Mouse (Mus musculus) kidney, embryonic 15.5 days (tissue): Measurements from ENCODE around the gene Abhd8. TPM values are rescaled to one million over a fixed set of nuclear protein-coding genes. Genes with fewer than 3 reads are reported as not detected.
"Not testable (repeated sequence)": the region's sequence is repeated elsewhere in the genome, so short reads cannot be mapped to it uniquely, and the experiment has no call there.

Source experiments
- ATAC-seq: fragments of 200-750 bp; cut with Nextera tagmentation; replicated peaks from 2 replicates; pipeline ENCODE4 v1.8.0; 2017; ENCODE audit warnings: moderate TSS enrichment; ENCODE audit not compliant: low FRiP score
- H3K27ac ChIP-seq: fragments of 300-500 bp; sonication (generic); 2 replicates; pipeline ENCODE4 v1.5.1; 2015; ENCODE audit warnings: mild to moderate bottlenecking, inconsistent platforms
- H3K27me3 ChIP-seq: fragments of 300-500 bp; sonication (generic); 2 replicates; pipeline ENCODE4 v1.6.1; 2015; ENCODE audit warnings: inconsistent platforms
- H3K36me3 ChIP-seq: fragments of 300-500 bp; sonication (generic); 2 replicates; pipeline ENCODE4 v1.6.1; 2015; ENCODE audit warnings: inconsistent platforms
- H3K4me1 ChIP-seq: fragments of 300-500 bp; sonication (generic); 2 replicates; pipeline ENCODE4 v1.6.1; 2015; ENCODE audit warnings: inconsistent platforms
- H3K4me2 ChIP-seq: fragments of 300-500 bp; sonication (generic); 2 replicates; pipeline ENCODE4 v1.6.1; 2015; ENCODE audit warnings: moderate library complexity, mild to moderate bottlenecking, inconsistent platforms
- H3K4me3 ChIP-seq: fragments of 300-500 bp; sonication (generic); replicated peaks from 2 replicates; pipeline ENCODE4 v1.5.1; 2015; ENCODE audit warnings: mild to moderate bottlenecking, inconsistent platforms
- H3K9ac ChIP-seq: fragments of 300-500 bp; sonication (generic); 2 replicates; pipeline ENCODE4 v1.6.1; 2015; ENCODE audit warnings: mild to moderate bottlenecking, inconsistent platforms
- H3K9me3 ChIP-seq: fragments of 300-500 bp; sonication (generic); replicated peaks from 2 replicates; pipeline ENCODE4 v1.6.1; 2016; ENCODE audit warnings: inconsistent platforms
- WGBS: fragments of 180-500 bp; shearing (Covaris S2); methylation state at CpG from one replicate; pipeline ENCODE4 v1.1.7; 2015; ENCODE audit warnings: mixed read lengths; 5-methylcytosine and 5-hydroxymethylcytosine counted together
- polyA plus RNA-seq: library from polyadenylated mRNA; unstranded; fragments of >200 nt; fragmentation: Nextera tagmentation; extraction: Ambion mirVana; gene quantifications from 2 replicates; pipeline ENCODE4 v1.2.1, GENCODE M21; 2015

Gene Abhd8
- polyA plus RNA-seq, 1 experiment from 2014 or later, result 47.0 TPM

GRCm38 (mm10) chr8:71451777-71452176, 11.7 kb downstream of the Abhd8 start:
- Histone ChIP-seq H3K4me3 (no peak overlapping the region), H3K27me3 (no peaks in the 10 kb centered on the region), H3K9me3 (no peaks in the 10 kb centered on the region), H3K9ac (no peak overlapping the region), H3K4me2 (no peak overlapping the region), H3K36me3 (no peaks in the 10 kb centered on the region), H3K4me1 (no peaks in the 10 kb centered on the region), H3K27ac (no peak overlapping the region)
- ATAC-seq, result no peak
- WGBS, result 39% methylated on average over 11 of the region's 11 CpGs

- Histone ChIP-seq H3K9me3 (no peaks in the 10 kb centered on the region), H3K4me1 (no peaks in the 10 kb centered on the region), H3K9ac (no peak overlapping the region), H3K27me3 (no peaks in the 10 kb centered on the region), H3K4me2 (no peak overlapping the region), H3K4me3 (no peak overlapping the region), H3K36me3 (no peaks in the 10 kb centered on the region), H3K27ac (no peak overlapping the region)
- ATAC-seq, result no peak
- WGBS, result 70% methylated on average over 4 of the region's 4 CpGs
Observed at GRCm38 (mm10) chr8:71451337-71451736, 12.1 kb downstream of the Abhd8 start.

- H3K27me3 ChIP-seq, result peaks cover 18% of the 10 kb centered on the region
- WGBS, result 83% methylated on average over 7 of the region's 7 CpGs
- no peak overlapping the region for H3K4me3 ChIP-seq
- no peaks in the 10 kb centered on the region for H3K4me1 ChIP-seq
- no peak overlapping the region for H3K9ac ChIP-seq
- no peaks in the 10 kb centered on the region for H3K36me3 ChIP-seq
- no peaks in the 10 kb centered on the region for H3K9me3 ChIP-seq
- H3K27ac ChIP-seq, result no peak overlapping the region
- ATAC-seq, result no peak
- H3K4me2 ChIP-seq, result no peak overlapping the region
Observed at GRCm38 (mm10) chr8:71445096-71445495, 18.4 kb downstream of the Abhd8 start.

GRCm38 (mm10) chr8:71441404-71441803, 22.1 kb downstream of the Abhd8 start:
- Histone ChIP-seq H3K9ac (no peak overlapping the region), H3K27ac (no peak overlapping the region), H3K27me3 (peaks cover 27% of the 10 kb centered on the region), H3K4me2 (no peak overlapping the region), H3K4me1 (no peaks in the 10 kb centered on the region), H3K4me3 (no peak overlapping the region), H3K9me3 (no peaks in the 10 kb centered on the region), H3K36me3 (no peaks in the 10 kb centered on the region)
- no peak for ATAC-seq
- 0% methylated on average over 7 of the region's 7 CpGs for WGBS

- H3K9me3 ChIP-seq, result peaks cover 2% of the 10 kb centered on the region; the same call in 1 of the 2 replicates
- peaks cover 11% of the 10 kb centered on the region for H3K27me3 ChIP-seq
- no peak overlapping the region for H3K9ac ChIP-seq
- H3K4me2 ChIP-seq, result no peak overlapping the region
- no peaks in the 10 kb centered on the region for H3K36me3 ChIP-seq
- no peak for ATAC-seq
- H3K4me3 ChIP-seq, result no peak overlapping the region
- H3K27ac ChIP-seq, result no peak overlapping the region
- WGBS, result 46% methylated on average over 3 of the region's 3 CpGs
- H3K4me1 ChIP-seq, result no peaks in the 10 kb centered on the region
Observed at GRCm38 (mm10) chr8:71437041-71437440, 26.4 kb downstream of the Abhd8 start.

GRCm38 (mm10) chr8:71432935-71433334, 30.5 kb downstream of the Abhd8 start:
- H3K36me3 ChIP-seq, H3K9me3 ChIP-seq, H3K4me3 ChIP-seq, H3K27ac ChIP-seq, H3K9ac ChIP-seq, H3K4me2 ChIP-seq, H3K4me1 ChIP-seq, H3K27me3 ChIP-seq, ATAC-seq: not testable (repeated sequence)
- WGBS, result 87% methylated on average over 1 of the region's 1 CpGs

GRCm38 (mm10) chr8:71422121-71422520, 41.3 kb downstream of the Abhd8 start:
- ATAC-seq, result no peak

GRCm38 (mm10) chr8:71411535-71412273, 51.8 kb downstream of the Abhd8 start:
- Histone ChIP-seq H3K4me1 (peaks cover 22% of the 10 kb centered on the region), H3K36me3 (peaks cover 34% of the 10 kb centered on the region), H3K4me2 (peak overlapping the region; percentile 35), H3K27me3 (peaks cover 8% of the 10 kb centered on the region), H3K4me3 (no peak overlapping the region), H3K9me3 (no peaks in the 10 kb centered on the region), H3K9ac (no peak overlapping the region), H3K27ac (no peak overlapping the region)
- 30% methylated on average over 11 of the region's 11 CpGs for WGBS
- 0 out of 2 replicates have a peak, but pooled peaks have one; percentile 54 for ATAC-seq

More at GRCm38 (mm10) chr8:71422121-71422520, 41.3 kb downstream of the Abhd8 start:
- no peak overlapping the region for H3K4me3 ChIP-seq
- no peaks in the 10 kb centered on the region for H3K4me1 ChIP-seq
- no peaks in the 10 kb centered on the region for H3K27me3 ChIP-seq
- no peak overlapping the region for H3K4me2 ChIP-seq
- no peak overlapping the region for H3K9ac ChIP-seq
- H3K9me3 ChIP-seq, result no peaks in the 10 kb centered on the region
- H3K36me3 ChIP-seq, result no peaks in the 10 kb centered on the region
- H3K27ac ChIP-seq, result no peak overlapping the region

GRCm38 (mm10) chr8:71408231-71408630, 55.2 kb downstream of the Abhd8 start:
- Histone ChIP-seq H3K36me3 (peaks cover 34% of the 10 kb centered on the region), H3K9ac (no peak overlapping the region), H3K4me3 (no peak overlapping the region), H3K4me2 (no peak overlapping the region), H3K27me3 (no peaks in the 10 kb centered on the region), H3K27ac (no peak overlapping the region), H3K9me3 (no peaks in the 10 kb centered on the region), H3K4me1 (peaks cover 40% of the 10 kb centered on the region)
- no peak for ATAC-seq
- WGBS, result 94% methylated on average over 4 of the region's 4 CpGs

- 92% methylated on average over 14 of the region's 14 CpGs for WGBS
- Histone ChIP-seq H3K9ac (no peak overlapping the region), H3K9me3 (no peaks in the 10 kb centered on the region), H3K4me2 (peak overlapping the region; percentile 92), H3K27me3 (no peaks in the 10 kb centered on the region), H3K4me3 (peak overlapping the region; percentile 71), H3K4me1 (peaks cover 40% of the 10 kb centered on the region), H3K36me3 (peaks cover 34% of the 10 kb centered on the region), H3K27ac (no peak overlapping the region)
- no peak for ATAC-seq
Observed at GRCm38 (mm10) chr8:71407441-71407840, 56.0 kb downstream of the Abhd8 start.

Other genes with a start within 250 kb of the Abhd8 start
- 20.6 and 23.6 TPM in 2 replicates for gene Myo9b, start 190.9 kb downstream of the Abhd8 start, polyA plus RNA-seq
- gene Haus8, start 190.7 kb downstream of the Abhd8 start, polyA plus RNA-seq, result 50.7 and 55.1 TPM in 2 replicates
- gene Use1, start 96.8 kb downstream of the Abhd8 start, polyA plus RNA-seq, result 103 and 105 TPM in 2 replicates
- gene Ocel1, start 92.4 kb downstream of the Abhd8 start, polyA plus RNA-seq, result 6.6 and 7.1 TPM in 2 replicates
- gene Nr2f6, start 81.7 kb downstream of the Abhd8 start, polyA plus RNA-seq, result 96.1 and 99.9 TPM in 2 replicates
- 19.1 and 22.3 TPM in 2 replicates for gene Ushbp1, start 67.9 kb downstream of the Abhd8 start, polyA plus RNA-seq
- 117 and 118 TPM in 2 replicates for gene Babam1, start 66.8 kb downstream of the Abhd8 start, polyA plus RNA-seq
- gene Ankle1, start 57.6 kb downstream of the Abhd8 start, polyA plus RNA-seq, result 46.7 and 57.1 TPM in 2 replicates
- 178 and 198 TPM in 2 replicates for gene Mrpl34, start 1.3 kb upstream of the Abhd8 start, polyA plus RNA-seq
- 98.1 and 106 TPM in 2 replicates for gene Dda1, start 5.5 kb upstream of the Abhd8 start, polyA plus RNA-seq
- gene Ano8, start 22.3 kb upstream of the Abhd8 start, polyA plus RNA-seq, result 1.4 and 2.0 TPM in 2 replicates
- 21.3 and 22.9 TPM in 2 replicates for gene Gtpbp3, start 24.4 kb upstream of the Abhd8 start, polyA plus RNA-seq
- 136 and 143 TPM in 2 replicates for gene Plvap, start 48.1 kb upstream of the Abhd8 start, polyA plus RNA-seq
- 0.52 and 1.2 TPM in 2 replicates for gene Ccdc194, start 62.1 kb upstream of the Abhd8 start, polyA plus RNA-seq
- 50.2 and 53.0 TPM in 2 replicates for gene Bst2, start 73.8 kb upstream of the Abhd8 start, polyA plus RNA-seq
- 98.3 and 99.8 TPM in 2 replicates for gene Mvb12a, start 79.3 kb upstream of the Abhd8 start, polyA plus RNA-seq
- 10.6 and 12.8 TPM in 2 replicates for gene Tmem221, start 95.2 kb upstream of the Abhd8 start, polyA plus RNA-seq
- 0.18 and 0.36 TPM in 2 replicates for gene Nxnl1, start 102.9 kb upstream of the Abhd8 start, polyA plus RNA-seq
- 44.5 and 45.3 TPM in 2 replicates for gene Slc27a1, start 105.2 kb upstream of the Abhd8 start, polyA plus RNA-seq
- 232 and 247 TPM in 2 replicates for gene Pgls, start 128.5 kb upstream of the Abhd8 start, polyA plus RNA-seq
- 4.7 and 5.6 TPM in 2 replicates for gene Fam129c, start 134.0 kb upstream of the Abhd8 start, polyA plus RNA-seq
- 67.7 and 78.0 TPM in 2 replicates for gene Colgalt1, start 147.3 kb upstream of the Abhd8 start, polyA plus RNA-seq
- gene Unc13a, start 208.1 kb upstream of the Abhd8 start, polyA plus RNA-seq, result 0.80 and 1.2 TPM in 2 replicates
- gene Jak3, start 212.6 kb upstream of the Abhd8 start, polyA plus RNA-seq, result 6.3 and 7.2 TPM in 2 replicates
- 1.2 and 1.7 TPM in 2 replicates for gene Insl3, start 225.6 kb upstream of the Abhd8 start, polyA plus RNA-seq
- 2.8 and 3.9 TPM in 2 replicates for gene B3gnt3, start 238.1 kb upstream of the Abhd8 start, polyA plus RNA-seq